Mouse (Mus musculus) lung, embryonic 15.5 days (tissue): ENCODE measurements at regions not wholly inside any gene's neighbourhood (a gene's known extent, or its start where the extent isn't known, plus 50 kb on each side); places are given as distances from the start of the nearest gene placed in this dataset.
"Not testable (repeated sequence)": the region's sequence is repeated elsewhere in the genome, so short reads cannot be mapped to it uniquely, and the experiment has no call there.

Source experiments
- ATAC-seq: fragments of 200-750 bp; cut with Nextera tagmentation; 2 replicates; pipeline ENCODE4 v1.8.0; 2017; ENCODE audit warnings: moderate number of reproducible peaks, borderline replicate concordance; ENCODE audit not compliant: low FRiP score, low TSS enrichment; ENCODE audit errors: extremely low read depth
- H3K27ac ChIP-seq: fragments of 300-500 bp; sonication (generic); 2 replicates; pipeline ENCODE4 v1.5.1; 2015; ENCODE audit warnings: moderate library complexity, mild to moderate bottlenecking, inconsistent platforms
- H3K27me3 ChIP-seq: fragments of 300-500 bp; sonication (generic); 2 replicates; pipeline ENCODE4 v1.6.1; 2015; ENCODE audit warnings: inconsistent platforms
- H3K36me3 ChIP-seq: fragments of 300-500 bp; sonication (generic); 2 replicates; pipeline ENCODE4 v1.6.1; 2015; ENCODE audit warnings: inconsistent platforms
- H3K4me1 ChIP-seq: fragments of 300-500 bp; sonication (generic); 2 replicates; pipeline ENCODE4 v1.6.1; 2015; ENCODE audit warnings: inconsistent platforms
- H3K4me2 ChIP-seq: fragments of 300-500 bp; sonication (generic); 2 replicates; pipeline ENCODE4 v1.6.1; 2015; ENCODE audit warnings: inconsistent platforms, mild to moderate bottlenecking, moderate library complexity
- H3K4me3 ChIP-seq: fragments of 300-500 bp; sonication (generic); 2 replicates; pipeline ENCODE4 v1.5.1; 2015; ENCODE audit warnings: mild to moderate bottlenecking, inconsistent platforms
- H3K9ac ChIP-seq: fragments of 300-500 bp; sonication (generic); 2 replicates; pipeline ENCODE4 v1.6.1; 2015; ENCODE audit warnings: inconsistent platforms
- H3K9me3 ChIP-seq: fragments of 300-500 bp; sonication (generic); 2 replicates; pipeline ENCODE4 v1.6.1; 2016; ENCODE audit warnings: inconsistent platforms
- WGBS: fragments of 180-500 bp; shearing (Covaris S2); methylation state at CpG from one replicate; pipeline ENCODE4 v1.1.7; 2015; 5-methylcytosine and 5-hydroxymethylcytosine counted together

- H3K9ac ChIP-seq = no peak overlapping the region
Measured at GRCm38 (mm10) chr9:84461441-84461840, 536.5 kb downstream of the Bckdhb start.

GRCm38 (mm10) chr9:84466741-84467140, 541.8 kb downstream of the Bckdhb start:
- H3K9ac ChIP-seq = no peak overlapping the region
- H3K27me3 ChIP-seq = no peaks in the 10 kb centered on the region
- no peak for ATAC-seq
- H3K36me3 ChIP-seq = no peaks in the 10 kb centered on the region
- WGBS = 8% methylated on average over 3 of the region's 3 CpGs
- no peak overlapping the region for H3K27ac ChIP-seq
- H3K4me2 ChIP-seq = no peak overlapping the region
- no peaks in the 10 kb centered on the region for H3K9me3 ChIP-seq
- H3K4me1 ChIP-seq = no peaks in the 10 kb centered on the region
- no peak overlapping the region for H3K4me3 ChIP-seq

More at GRCm38 (mm10) chr9:84461441-84461840, 536.5 kb downstream of the Bckdhb start:
- no peak for ATAC-seq
- H3K9me3 ChIP-seq = no peaks in the 10 kb centered on the region
- no peaks in the 10 kb centered on the region for H3K27me3 ChIP-seq
- no peak overlapping the region for H3K4me2 ChIP-seq
- H3K4me3 ChIP-seq = no peak overlapping the region
- H3K27ac ChIP-seq = no peak overlapping the region
- H3K36me3 ChIP-seq = no peaks in the 10 kb centered on the region
- 37% methylated on average over 4 of the region's 4 CpGs for WGBS
- no peaks in the 10 kb centered on the region for H3K4me1 ChIP-seq

DNA sequence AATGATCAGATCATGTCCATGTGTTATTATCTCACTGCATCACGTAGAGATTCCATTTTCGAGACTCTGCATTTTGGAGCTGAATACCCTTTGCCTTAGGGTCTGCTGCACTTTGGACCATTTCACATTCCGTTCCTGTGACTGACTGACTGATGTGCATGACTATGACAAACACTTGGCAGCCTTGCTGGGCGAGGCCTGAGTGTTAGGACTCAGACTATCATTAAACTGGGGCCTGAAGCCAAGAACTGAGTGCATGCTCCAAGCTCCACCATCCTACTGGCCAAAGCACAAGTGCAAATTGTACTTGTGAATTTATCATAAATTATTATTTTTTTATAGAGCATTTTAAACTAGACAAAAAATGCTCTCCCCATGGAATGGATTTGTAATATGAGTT, 547.8 kb downstream of the Bckdhb start:
- no peak for ATAC-seq

DNA sequence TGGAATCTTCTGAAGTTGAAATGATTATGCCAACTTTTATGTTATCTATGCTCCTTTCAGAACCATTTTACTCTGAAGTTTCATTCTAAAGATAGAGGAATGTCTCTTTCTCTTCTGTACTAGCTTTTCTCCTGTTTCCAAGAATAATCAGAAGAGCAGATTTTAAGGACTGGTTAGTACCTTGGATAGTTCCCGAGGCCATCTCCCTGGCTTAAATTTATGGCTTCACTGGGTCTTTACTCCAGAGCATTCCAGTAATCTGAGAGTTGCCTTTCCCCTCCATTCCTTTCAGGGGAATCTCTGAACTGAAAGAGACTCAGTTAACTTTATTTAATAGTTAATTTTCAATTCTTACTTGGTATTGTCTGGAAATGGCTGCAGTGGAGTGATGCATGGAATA, 551.0 kb downstream of the Bckdhb start:
- Histone ChIP-seq H3K4me2 (no peak overlapping the region), H3K27me3 (no peaks in the 10 kb centered on the region), H3K4me3 (no peak overlapping the region), H3K27ac (no peak overlapping the region), H3K9ac (no peak overlapping the region), H3K36me3 (no peaks in the 10 kb centered on the region), H3K4me1 (no peaks in the 10 kb centered on the region), H3K9me3 (no peaks in the 10 kb centered on the region)
- WGBS = 26% methylated on average over 1 of the region's 1 CpGs
- ATAC-seq = no peak

More for the DNA sequence above, 547.8 kb downstream of the Bckdhb start:
- Histone ChIP-seq H3K4me1 (no peaks in the 10 kb centered on the region), H3K4me3 (no peak overlapping the region), H3K27me3 (no peaks in the 10 kb centered on the region), H3K9ac (no peak overlapping the region), H3K27ac (no peak overlapping the region), H3K9me3 (no peaks in the 10 kb centered on the region), H3K4me2 (no peak overlapping the region), H3K36me3 (no peaks in the 10 kb centered on the region)
- WGBS = 62% methylated on average over 4 of the region's 4 CpGs

GRCm38 (mm10) chr9:84499507-84499906, 574.6 kb downstream of the Bckdhb start:
- H3K27me3 ChIP-seq = no peaks in the 10 kb centered on the region
- H3K4me2 ChIP-seq = no peak overlapping the region
- no peaks in the 10 kb centered on the region for H3K36me3 ChIP-seq
- 73% methylated on average over 2 of the region's 2 CpGs for WGBS
- no peaks in the 10 kb centered on the region for H3K4me1 ChIP-seq
- no peak overlapping the region for H3K4me3 ChIP-seq
- no peaks in the 10 kb centered on the region for H3K9me3 ChIP-seq
- no peak overlapping the region for H3K27ac ChIP-seq
- H3K9ac ChIP-seq = no peak overlapping the region
- no peak for ATAC-seq

- ATAC-seq, H3K9ac ChIP-seq, H3K4me2 ChIP-seq, H3K4me3 ChIP-seq, H3K36me3 ChIP-seq, H3K27me3 ChIP-seq, H3K27ac ChIP-seq, H3K9me3 ChIP-seq, H3K4me1 ChIP-seq: not testable (repeated sequence)
Measured at GRCm38 (mm10) chr9:84502981-84503380, 578.0 kb downstream of the Bckdhb start.

DNA sequence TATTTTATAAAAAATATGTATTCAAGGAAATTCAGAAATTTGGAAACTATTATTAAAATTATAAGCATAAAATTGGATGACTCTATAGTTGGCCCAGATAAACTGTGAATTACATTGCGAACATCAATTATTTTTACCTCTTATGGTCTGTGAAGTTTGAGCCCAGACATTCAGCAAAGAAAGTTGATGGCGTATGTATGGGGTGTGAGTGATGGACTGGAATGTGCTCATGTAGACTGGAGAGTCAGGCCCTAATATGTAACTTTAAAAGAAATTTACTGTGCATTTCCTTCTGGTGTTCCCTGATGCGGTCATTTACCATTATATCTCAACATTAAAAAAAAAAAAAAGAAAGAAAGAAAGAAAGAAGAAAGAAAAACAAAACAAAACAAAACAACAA, 592.1 kb downstream of the Bckdhb start:
- ATAC-seq = no peak; the same call in 1 of the 2 replicates
- H3K4me3 ChIP-seq = no peak overlapping the region

DNA sequence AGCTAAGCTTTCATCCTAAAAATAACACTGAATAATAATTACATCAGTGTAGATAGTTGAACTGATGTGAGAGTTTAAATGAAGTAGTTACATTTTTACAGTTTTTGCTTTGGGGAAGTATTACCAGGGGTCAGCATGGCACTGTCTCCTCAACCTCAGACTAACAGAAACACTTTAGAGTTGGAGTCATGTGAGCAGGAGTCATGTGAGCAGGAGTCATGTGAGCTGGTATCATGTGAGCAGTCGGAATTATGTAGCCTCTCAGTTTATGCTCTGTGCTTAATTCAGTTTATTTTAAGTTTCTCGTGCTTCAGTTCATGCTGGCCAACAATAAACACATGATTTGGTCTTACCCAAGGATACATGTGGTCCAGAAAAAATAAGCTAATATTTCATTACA, 620.5 kb downstream of the Bckdhb start:
- no peak overlapping the region for H3K4me2 ChIP-seq
- H3K9ac ChIP-seq = no peak overlapping the region
- H3K27ac ChIP-seq = no peak overlapping the region
- 74% methylated on average over 2 of the region's 2 CpGs for WGBS
- H3K9me3 ChIP-seq = no peaks in the 10 kb centered on the region
- H3K4me1 ChIP-seq = no peaks in the 10 kb centered on the region
- ATAC-seq = no peak
- H3K27me3 ChIP-seq = no peaks in the 10 kb centered on the region
- no peak overlapping the region for H3K4me3 ChIP-seq
- H3K36me3 ChIP-seq = no peaks in the 10 kb centered on the region

More for the DNA sequence above, 592.1 kb downstream of the Bckdhb start:
- Histone ChIP-seq H3K9me3 (no peaks in the 10 kb centered on the region), H3K36me3 (no peaks in the 10 kb centered on the region), H3K27me3 (no peaks in the 10 kb centered on the region), H3K4me2 (no peak overlapping the region), H3K4me1 (no peaks in the 10 kb centered on the region), H3K9ac (no peak overlapping the region), H3K27ac (no peak overlapping the region)
- WGBS = 48% methylated on average over 3 of the region's 3 CpGs

DNA sequence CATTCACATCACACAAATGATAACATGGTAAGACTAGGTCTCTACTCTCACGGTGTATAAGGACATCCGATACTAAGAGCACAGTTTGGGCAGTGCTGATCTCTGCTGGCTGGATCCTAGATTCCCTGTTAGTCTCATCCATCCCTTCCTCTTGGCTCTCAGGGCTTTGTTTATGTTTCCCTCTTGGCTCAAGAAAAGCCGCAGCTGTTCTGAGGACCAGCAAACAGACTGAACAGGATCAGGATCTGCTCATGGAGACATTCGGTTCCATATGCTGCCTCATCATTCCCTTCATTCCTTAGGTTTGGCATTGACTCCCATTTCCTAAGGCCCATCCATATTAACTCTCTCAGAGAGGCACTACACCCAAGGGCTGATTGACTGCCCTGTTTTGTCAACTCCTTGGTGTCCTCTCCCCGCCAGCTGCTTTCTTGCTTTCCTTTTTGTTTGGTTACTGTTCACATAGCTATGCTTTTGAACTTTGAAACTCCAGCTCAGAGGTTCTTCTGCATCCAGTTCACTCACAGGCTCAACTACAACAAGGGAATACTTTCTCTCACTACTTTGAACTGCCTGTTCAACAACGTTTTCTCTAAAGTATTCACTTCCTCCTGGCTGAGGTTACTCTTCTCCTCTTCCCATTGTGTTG, 623.2 kb downstream of the Bckdhb start:
- H3K27me3 ChIP-seq = no peaks in the 10 kb centered on the region
- peak; percentile 96 for ATAC-seq
- H3K9ac ChIP-seq = no peak overlapping the region
- 32% methylated on average over 6 of the region's 6 CpGs for WGBS
- no peaks in the 10 kb centered on the region for H3K4me1 ChIP-seq
- no peaks in the 10 kb centered on the region for H3K9me3 ChIP-seq
- no peak overlapping the region for H3K4me2 ChIP-seq
- H3K4me3 ChIP-seq = no peak overlapping the region
- peak overlapping the region; percentile 50; the same call in 1 of the 2 replicates for H3K27ac ChIP-seq
- no peaks in the 10 kb centered on the region for H3K36me3 ChIP-seq

DNA sequence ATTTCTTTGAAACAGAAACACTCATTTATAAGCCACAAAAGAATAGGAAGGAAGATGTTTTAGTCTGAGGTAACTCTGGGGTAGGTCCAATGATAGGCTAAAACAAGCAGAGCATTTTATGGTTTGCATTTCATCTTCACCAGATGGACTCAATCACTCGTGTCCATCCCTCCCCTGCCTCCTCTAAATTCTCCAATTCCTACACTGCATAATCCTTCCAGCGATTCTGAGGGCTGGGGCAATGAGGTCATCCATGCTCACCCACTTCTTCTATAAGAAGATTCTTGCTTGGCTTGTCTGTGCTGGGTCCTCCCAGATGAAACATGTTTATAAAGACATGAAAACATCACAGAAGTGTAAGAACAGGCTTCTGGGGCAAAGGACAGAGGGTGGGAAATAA, 630.3 kb downstream of the Bckdhb start:
- H3K9me3 ChIP-seq = no peaks in the 10 kb centered on the region
- no peaks in the 10 kb centered on the region for H3K36me3 ChIP-seq
- H3K27ac ChIP-seq = no peak overlapping the region
- 31% methylated on average over 2 of the region's 2 CpGs for WGBS
- H3K4me3 ChIP-seq = no peak overlapping the region
- no peaks in the 10 kb centered on the region for H3K4me1 ChIP-seq
- no peak overlapping the region for H3K4me2 ChIP-seq
- no peak for ATAC-seq
- H3K27me3 ChIP-seq = no peaks in the 10 kb centered on the region
- no peak overlapping the region for H3K9ac ChIP-seq

GRCm38 (mm10) chr9:84556261-84556844, 631.4 kb downstream of the Bckdhb start:
- H3K27me3 ChIP-seq = no peaks in the 10 kb centered on the region
- no peaks in the 10 kb centered on the region for H3K36me3 ChIP-seq
- no peak overlapping the region for H3K4me2 ChIP-seq
- H3K4me3 ChIP-seq = no peak overlapping the region
- no peak overlapping the region for H3K9ac ChIP-seq
- H3K9me3 ChIP-seq = no peaks in the 10 kb centered on the region
- WGBS = 68% methylated on average over 11 of the region's 11 CpGs
- H3K4me1 ChIP-seq = no peaks in the 10 kb centered on the region
- no peak for ATAC-seq
- no peak overlapping the region for H3K27ac ChIP-seq

GRCm38 (mm10) chr9:84558346-84558745, 633.4 kb downstream of the Bckdhb start:
- 84% methylated on average over 1 of the region's 1 CpGs for WGBS
- no peaks in the 10 kb centered on the region for H3K27me3 ChIP-seq
- H3K4me2 ChIP-seq = no peak overlapping the region
- no peak for ATAC-seq
- H3K4me3 ChIP-seq = no peak overlapping the region
- no peak overlapping the region for H3K27ac ChIP-seq
- no peaks in the 10 kb centered on the region for H3K4me1 ChIP-seq
- H3K9me3 ChIP-seq = no peaks in the 10 kb centered on the region
- H3K9ac ChIP-seq = no peak overlapping the region
- H3K36me3 ChIP-seq = no peaks in the 10 kb centered on the region
